Mouse (Mus musculus): ENCODE data around the gene Tbc1d15. TPM values are rescaled to one million over a fixed set of nuclear protein-coding genes. Genes with fewer than 3 reads are reported as not detected.

Gene Tbc1d15
- polyA plus RNA-seq, 1 experiment = 0.50 TPM

GRCm38 (mm10) chr10:115232513-115232912 lies 18.8 kb downstream of the Tbc1d15 start:
- Histone ChIP-seq H3K9me3 (ENCODE audit: control insufficient read depth, low read length) (no peaks in the 10 kb centered on the region), H3K4me3 (replicated peaks) (no peak overlapping the region), H3K27me3 (ENCODE audit: control insufficient read depth) (no peaks in the 10 kb centered on the region), H3K36me3 (ENCODE audit: control insufficient read depth) (peaks cover 81% of the 10 kb centered on the region), H3K4me1 (ENCODE audit: control insufficient read depth) (peaks cover 10% of the 10 kb centered on the region)
- TF ChIP-seq TAL1 (IDR thresholded peaks at IDR 0.05; ENCODE audit: low read length) (no peak), GATA1 (IDR thresholded peaks at IDR 0.05; ENCODE audit: low read length) (no peak)

DNA sequence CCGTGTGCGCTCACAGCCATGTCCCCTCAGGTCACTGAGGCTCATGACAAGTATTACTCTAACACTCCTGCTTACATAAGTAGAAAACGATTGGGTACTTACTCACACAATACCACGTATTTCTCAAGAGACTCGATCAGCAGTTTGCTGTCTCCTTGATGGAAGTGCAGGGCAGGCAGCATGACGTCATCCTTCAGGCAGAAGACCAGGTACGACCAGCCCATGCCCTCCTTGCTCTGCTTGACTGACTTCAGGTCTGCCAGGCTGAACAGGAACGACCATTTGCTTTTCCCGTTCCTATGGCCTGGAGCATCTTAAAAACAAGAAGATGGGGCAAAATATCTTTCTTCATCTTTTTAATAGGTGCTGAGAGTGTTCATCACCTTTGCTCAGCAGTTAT lies 22.2 kb downstream of the Tbc1d15 start:
- no peak overlapping the region for H3K4me3 ChIP-seq (replicated peaks)
- no peak for TF ChIP-seq GATA1 (IDR thresholded peaks at IDR 0.05; ENCODE audit: low read length)
- no peak for TF ChIP-seq TAL1 (IDR thresholded peaks at IDR 0.05; ENCODE audit: low read length)
- H3K27me3 ChIP-seq (ENCODE audit: control insufficient read depth) = no peaks in the 10 kb centered on the region
- H3K9me3 ChIP-seq (ENCODE audit: control insufficient read depth, low read length) = no peaks in the 10 kb centered on the region
- H3K4me1 ChIP-seq (ENCODE audit: control insufficient read depth) = peaks cover 4% of the 10 kb centered on the region
- H3K36me3 ChIP-seq (ENCODE audit: control insufficient read depth) = peaks cover 80% of the 10 kb centered on the region

- Histone ChIP-seq H3K36me3 (ENCODE audit: control insufficient read depth) (peaks cover 69% of the 10 kb centered on the region), H3K27me3 (ENCODE audit: control insufficient read depth) (no peaks in the 10 kb centered on the region), H3K4me3 (replicated peaks) (no peak overlapping the region), H3K4me1 (ENCODE audit: control insufficient read depth) (peaks cover 4% of the 10 kb centered on the region), H3K9me3 (ENCODE audit: control insufficient read depth, low read length) (no peaks in the 10 kb centered on the region)
- TF ChIP-seq TAL1 (IDR thresholded peaks at IDR 0.05; ENCODE audit: low read length) (no peak), GATA1 (IDR thresholded peaks at IDR 0.05; ENCODE audit: low read length) (no peak)
Measured at GRCm38 (mm10) chr10:115226586-115226985, 24.7 kb downstream of the Tbc1d15 start.

DNA sequence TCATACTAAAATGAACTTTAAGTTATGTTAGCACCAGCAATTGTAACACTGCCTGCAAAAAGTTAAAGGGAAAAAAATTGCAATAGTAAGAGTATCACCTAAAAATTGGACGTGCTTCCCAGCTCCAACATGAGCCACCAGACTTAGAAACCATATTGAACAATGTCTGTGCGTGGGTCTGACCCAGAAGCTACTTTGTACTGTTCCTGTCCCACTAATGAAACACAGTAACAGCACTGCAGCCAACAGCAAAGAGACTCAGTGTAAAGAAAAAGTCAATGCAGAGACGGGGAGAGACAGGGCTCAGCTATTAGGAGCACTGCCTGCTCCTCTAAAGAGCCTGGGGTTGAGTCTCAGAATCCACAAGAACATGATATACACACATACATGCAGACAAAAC lies 27.4 kb downstream of the Tbc1d15 start:
- TF ChIP-seq GATA1 (IDR thresholded peaks at IDR 0.05; ENCODE audit: low read length) = no peak
- TF ChIP-seq TAL1 (IDR thresholded peaks at IDR 0.05; ENCODE audit: low read length) = no peak
- no peaks in the 10 kb centered on the region for H3K9me3 ChIP-seq (ENCODE audit: control insufficient read depth, low read length)
- no peaks in the 10 kb centered on the region for H3K27me3 ChIP-seq (ENCODE audit: control insufficient read depth)
- peaks cover 68% of the 10 kb centered on the region for H3K36me3 ChIP-seq (ENCODE audit: control insufficient read depth)
- H3K4me1 ChIP-seq (ENCODE audit: control insufficient read depth) = peaks cover 4% of the 10 kb centered on the region
- H3K4me3 ChIP-seq (replicated peaks) = no peak overlapping the region

DNA sequence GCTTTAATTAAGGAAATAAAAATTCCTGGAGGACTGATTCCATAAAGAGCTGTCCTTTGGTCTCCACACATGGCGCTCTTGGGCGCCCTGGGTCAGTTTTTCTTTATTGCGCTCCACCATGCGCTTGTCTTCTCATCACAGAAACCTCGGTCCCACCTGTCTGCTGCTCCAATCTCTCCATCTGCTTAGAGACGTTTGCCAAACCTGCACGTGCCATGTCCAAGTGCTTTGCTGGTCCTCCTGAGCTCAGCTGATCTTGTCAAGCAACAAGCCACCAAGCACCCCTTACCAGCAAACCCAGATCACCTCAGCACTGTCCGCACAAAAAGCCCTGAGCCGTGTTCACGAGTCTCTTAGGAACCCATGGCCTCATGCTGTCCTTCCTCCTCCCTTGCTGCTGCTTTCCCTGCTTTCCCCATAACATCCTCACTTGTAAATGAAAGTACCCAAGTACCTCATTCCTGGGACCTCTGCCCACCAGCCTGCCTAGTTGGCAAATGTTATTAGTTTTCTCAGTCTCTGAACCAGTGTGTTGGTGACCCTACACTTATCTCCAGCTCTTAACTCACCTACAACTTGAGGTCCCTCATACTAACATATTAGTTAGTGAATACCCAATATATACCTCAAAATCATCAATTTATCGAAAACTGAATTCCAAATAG lies 38.2 kb downstream of the Tbc1d15 start:
- H3K4me3 ChIP-seq (replicated peaks) = no peak overlapping the region
- TF ChIP-seq TAL1 (IDR thresholded peaks at IDR 0.05; ENCODE audit: low read length) = no peak
- TF ChIP-seq GATA1 (IDR thresholded peaks at IDR 0.05; ENCODE audit: low read length) = no peak
- peaks cover 80% of the 10 kb centered on the region for H3K36me3 ChIP-seq (ENCODE audit: control insufficient read depth)
- H3K4me1 ChIP-seq (ENCODE audit: control insufficient read depth) = no peaks in the 10 kb centered on the region
- H3K27me3 ChIP-seq (ENCODE audit: control insufficient read depth) = no peaks in the 10 kb centered on the region
- no peaks in the 10 kb centered on the region for H3K9me3 ChIP-seq (ENCODE audit: control insufficient read depth, low read length)

DNA sequence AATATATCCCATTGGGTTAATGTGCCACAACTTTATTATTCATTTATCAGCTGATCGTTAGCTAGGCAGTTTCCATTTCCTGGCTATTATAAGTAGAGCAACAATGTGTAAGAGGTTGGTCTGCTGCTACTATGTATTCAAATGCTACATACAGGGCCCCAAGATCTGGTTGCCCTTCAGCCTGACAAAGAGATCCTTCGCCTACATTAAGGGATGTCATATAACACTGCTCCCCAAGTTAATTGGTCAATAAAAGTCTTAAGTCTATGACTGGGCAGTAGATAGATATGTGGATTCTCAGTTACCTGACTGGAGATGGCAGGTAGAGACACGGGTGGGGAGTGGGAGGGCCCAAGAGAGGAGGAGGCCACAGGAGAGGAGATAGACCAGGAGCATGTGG lies 45.4 kb downstream of the Tbc1d15 start:
- no peaks in the 10 kb centered on the region; the same call in 1 of the 2 replicates for H3K4me1 ChIP-seq (ENCODE audit: control insufficient read depth)
- H3K9me3 ChIP-seq (ENCODE audit: control insufficient read depth, low read length) = no peaks in the 10 kb centered on the region
- no peaks in the 10 kb centered on the region for H3K27me3 ChIP-seq (ENCODE audit: control insufficient read depth)
- H3K4me3 ChIP-seq (replicated peaks) = no peak overlapping the region
- H3K36me3 ChIP-seq (ENCODE audit: control insufficient read depth) = peaks cover 79% of the 10 kb centered on the region
- TF ChIP-seq TAL1 (IDR thresholded peaks at IDR 0.05; ENCODE audit: low read length) (no peak), GATA1 (IDR thresholded peaks at IDR 0.05; ENCODE audit: low read length) (no peak)

DNA sequence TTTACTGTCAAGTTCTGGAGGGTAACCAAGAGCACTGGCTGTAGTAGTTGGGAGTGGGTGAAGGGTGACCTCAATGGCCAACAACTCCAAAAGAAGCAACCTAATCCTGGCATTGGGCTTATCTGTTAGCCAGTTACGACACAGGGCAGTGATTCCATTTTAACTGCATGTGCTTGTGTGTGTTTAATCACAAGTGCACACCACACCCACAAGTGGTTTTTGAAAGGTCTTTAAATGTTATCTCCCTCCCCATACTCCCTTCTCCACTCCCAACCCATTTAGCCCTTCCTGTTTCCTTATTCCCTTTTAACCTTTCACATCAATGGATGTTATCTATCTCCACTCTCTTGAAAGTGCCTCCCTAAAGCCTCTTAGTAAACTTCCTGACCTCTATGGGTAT lies 46.0 kb downstream of the Tbc1d15 start:
- no peak for TF ChIP-seq GATA1 (IDR thresholded peaks at IDR 0.05; ENCODE audit: low read length)
- TF ChIP-seq TAL1 (IDR thresholded peaks at IDR 0.05; ENCODE audit: low read length) = no peak
- H3K9me3 ChIP-seq (ENCODE audit: control insufficient read depth, low read length) = no peaks in the 10 kb centered on the region
- no peaks in the 10 kb centered on the region; the same call in 1 of the 2 replicates for H3K4me1 ChIP-seq (ENCODE audit: control insufficient read depth)
- no peaks in the 10 kb centered on the region for H3K27me3 ChIP-seq (ENCODE audit: control insufficient read depth)
- no peak overlapping the region for H3K4me3 ChIP-seq (replicated peaks)
- peaks cover 79% of the 10 kb centered on the region for H3K36me3 ChIP-seq (ENCODE audit: control insufficient read depth)

- H3K36me3 ChIP-seq (ENCODE audit: control insufficient read depth) = no peaks in the 10 kb centered on the region; the same call in 1 of the 2 replicates
- TF ChIP-seq TAL1 (IDR thresholded peaks at IDR 0.05; ENCODE audit: low read length) = no peak
- TF ChIP-seq GATA1 (IDR thresholded peaks at IDR 0.05; ENCODE audit: low read length) = no peak
- no peaks in the 10 kb centered on the region for H3K27me3 ChIP-seq (ENCODE audit: control insufficient read depth)
- no peak overlapping the region for H3K4me3 ChIP-seq (replicated peaks)
- H3K9me3 ChIP-seq (ENCODE audit: control insufficient read depth, low read length) = no peaks in the 10 kb centered on the region
- no peaks in the 10 kb centered on the region for H3K4me1 ChIP-seq (ENCODE audit: control insufficient read depth)
Measured at GRCm38 (mm10) chr10:115191214-115191613, 60.1 kb downstream of the Tbc1d15 start.

DNA sequence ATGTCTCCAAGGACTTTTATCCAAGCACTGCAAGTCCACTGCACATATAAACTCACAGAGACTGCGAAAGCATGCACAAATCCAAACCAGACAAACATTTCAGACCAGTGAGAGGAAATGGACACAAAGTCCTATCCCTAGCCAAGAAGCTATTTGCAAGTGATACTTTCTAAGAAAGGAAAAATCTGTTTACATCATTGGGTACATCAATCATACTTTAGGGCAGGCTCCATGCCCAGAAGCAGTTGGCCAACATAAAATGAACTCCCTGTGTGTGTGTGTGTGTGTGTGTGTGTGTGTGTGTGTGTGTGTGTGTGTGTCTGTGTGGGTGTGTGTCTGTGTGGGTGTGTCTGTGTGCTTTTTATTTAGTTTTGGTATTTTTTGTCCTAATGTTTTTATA lies 63.9 kb downstream of the Tbc1d15 start:
- Histone ChIP-seq H3K4me1 (ENCODE audit: control insufficient read depth) (no peaks in the 10 kb centered on the region), H3K27me3 (ENCODE audit: control insufficient read depth) (no peaks in the 10 kb centered on the region), H3K4me3 (replicated peaks) (no peak overlapping the region), H3K36me3 (ENCODE audit: control insufficient read depth) (no peaks in the 10 kb centered on the region), H3K9me3 (ENCODE audit: control insufficient read depth, low read length) (no peaks in the 10 kb centered on the region)
- TF ChIP-seq GATA1 (IDR thresholded peaks at IDR 0.05; ENCODE audit: low read length) (no peak), TAL1 (IDR thresholded peaks at IDR 0.05; ENCODE audit: low read length) (no peak)

GRCm38 (mm10) chr10:115184697-115185096 lies 66.6 kb downstream of the Tbc1d15 start, which contains the start of gene Tph2:
TSS of gene Tph2 (minus strand) at chr10:115185022.
- Histone ChIP-seq H3K4me3 (replicated peaks) (no peak within 1 kb of the TSS), H3K9me3 (ENCODE audit: control insufficient read depth, low read length) (no peaks in the 10 kb centered on the region), H3K27me3 (ENCODE audit: control insufficient read depth) (no peaks in the 10 kb centered on the region), H3K36me3 (ENCODE audit: control insufficient read depth) (no peaks in the 10 kb centered on the region), H3K4me1 (ENCODE audit: control insufficient read depth) (no peaks in the 10 kb centered on the region)
- TF ChIP-seq TAL1 (IDR thresholded peaks at IDR 0.05; ENCODE audit: low read length) = no peak
- no peak for TF ChIP-seq GATA1 (IDR thresholded peaks at IDR 0.05; ENCODE audit: low read length)
